Mouse (Mus musculus): ENCODE data around the gene Prkaca.
"Not testable (repeated sequence)": the region's sequence is repeated elsewhere in the genome, so short reads cannot be mapped to it uniquely, and the experiment has no call there.

The Prkaca gene

DNA sequence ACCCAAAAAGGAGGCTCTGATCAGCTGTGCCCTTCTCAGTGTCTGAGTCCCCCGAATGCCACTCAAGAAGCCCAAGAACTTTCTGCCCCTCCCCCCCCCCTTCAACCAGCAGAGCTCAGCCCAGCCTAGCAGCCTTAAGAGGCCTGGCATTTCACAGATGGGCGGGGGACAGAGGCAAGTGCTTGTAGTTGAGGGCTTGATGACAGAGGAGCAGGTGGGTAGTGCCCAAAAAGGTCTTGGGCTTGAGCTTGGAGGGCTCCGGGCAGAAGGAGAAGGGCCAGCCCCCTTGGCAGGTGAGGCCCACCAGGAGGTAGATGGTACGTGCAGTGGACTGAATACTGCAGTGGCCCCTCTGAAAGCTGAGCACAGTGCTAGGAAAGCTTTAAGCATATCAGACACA is 1.7 kb downstream of the Prkaca start:
- DNase-seq (ENCODE audit: low read depth, low spot score): no peak

DNA sequence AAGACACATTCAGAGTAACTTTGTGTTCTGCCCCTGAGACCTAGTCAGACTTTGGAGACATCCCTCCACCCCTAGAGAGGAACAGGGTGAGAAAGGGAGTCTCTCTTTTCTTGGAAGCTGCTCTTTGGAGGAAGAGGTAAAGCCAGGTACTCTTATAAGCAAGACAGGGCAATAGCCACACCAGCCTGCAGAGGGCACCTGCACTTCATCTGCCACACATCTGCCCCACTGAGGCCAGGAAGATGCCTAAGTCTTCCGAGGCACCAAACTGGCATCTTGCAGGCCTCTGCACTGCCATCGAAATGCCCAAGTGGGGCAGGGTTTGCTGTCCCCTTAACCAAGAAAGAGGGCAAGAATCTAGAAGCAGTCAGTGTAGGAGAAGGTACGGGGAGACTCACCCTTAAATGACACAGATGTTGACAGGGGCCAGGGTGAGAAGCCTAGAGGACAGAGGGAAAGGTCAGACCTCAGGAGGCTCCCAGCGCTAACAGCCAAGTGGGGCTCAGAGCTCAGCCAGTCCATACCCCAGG is 3.4 kb downstream of the Prkaca start:
- DNase-seq (ENCODE audit: low read depth, low spot score): no peak

- no peak for DNase-seq (ENCODE audit: low read depth, low spot score)
These were observed 4.1 kb downstream of the Prkaca start for GRCm38 (mm10) chr8:83976779-83977350.

DNA sequence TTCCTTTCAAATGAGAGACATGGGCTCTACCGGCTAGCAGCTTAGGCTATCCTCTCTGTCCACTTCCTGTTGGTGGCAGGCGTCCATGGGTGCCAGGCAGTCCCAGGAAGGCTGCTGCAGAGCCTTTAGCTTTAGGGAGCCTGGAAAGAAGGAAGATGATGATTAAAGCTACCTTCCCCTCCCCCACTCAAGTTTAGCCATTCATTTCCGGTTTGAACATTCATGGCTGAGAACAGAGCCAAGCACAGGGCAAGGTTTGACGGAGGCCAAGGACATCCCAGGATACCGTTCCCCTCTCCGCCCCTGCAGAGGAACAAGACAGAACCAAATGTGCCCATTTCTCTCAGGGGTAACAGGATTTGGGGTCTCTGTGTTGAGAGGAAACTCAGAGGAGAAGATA is 4.9 kb downstream of the Prkaca start:
- DNase-seq (ENCODE audit: low read depth, low spot score): no peak

GRCm38 (mm10) chr8:83978200-83978599 is 5.4 kb downstream of the Prkaca start:
- no peak for DNase-seq (ENCODE audit: low read depth, low spot score)

- no peak for DNase-seq (ENCODE audit: low read depth, low spot score)
These were observed 7.5 kb downstream of the Prkaca start for GRCm38 (mm10) chr8:83980250-83980649.

- no peak for DNase-seq (ENCODE audit: low read depth, low spot score)
These were observed 8.1 kb downstream of the Prkaca start for GRCm38 (mm10) chr8:83980845-83981244.

DNA sequence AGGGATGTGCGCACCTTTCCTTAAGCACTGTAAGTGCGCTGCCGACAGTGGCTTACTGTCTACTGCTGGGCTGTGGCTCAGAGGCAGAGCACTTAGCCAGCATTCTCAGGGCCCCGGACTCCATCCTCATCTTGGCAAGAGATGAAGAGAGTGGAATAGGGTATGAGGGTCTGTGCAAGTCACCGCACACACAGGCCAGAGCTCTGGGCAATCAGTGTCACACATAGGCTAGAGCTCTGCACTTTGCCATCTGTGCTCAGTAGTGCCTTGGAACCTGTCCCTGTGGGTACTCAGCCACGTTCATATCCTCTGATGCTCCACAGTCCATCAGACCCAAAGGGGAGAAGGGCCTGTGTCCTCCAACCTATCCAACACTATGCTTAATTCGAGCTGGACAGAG is 8.7 kb downstream of the Prkaca start:
- no peak for DNase-seq (ENCODE audit: low read depth, low spot score)

- no peak for DNase-seq (ENCODE audit: low read depth, low spot score)
These were observed 9.7 kb downstream of the Prkaca start for GRCm38 (mm10) chr8:83982449-83982848.

- not testable (repeated sequence) for DNase-seq (ENCODE audit: low read depth, low spot score)
These were observed 10.4 kb downstream of the Prkaca start for GRCm38 (mm10) chr8:83983222-83983621.

GRCm38 (mm10) chr8:83989243-83989642 is 16.4 kb downstream of the Prkaca start:
- no peak for DNase-seq (ENCODE audit: low read depth, low spot score)

DNA sequence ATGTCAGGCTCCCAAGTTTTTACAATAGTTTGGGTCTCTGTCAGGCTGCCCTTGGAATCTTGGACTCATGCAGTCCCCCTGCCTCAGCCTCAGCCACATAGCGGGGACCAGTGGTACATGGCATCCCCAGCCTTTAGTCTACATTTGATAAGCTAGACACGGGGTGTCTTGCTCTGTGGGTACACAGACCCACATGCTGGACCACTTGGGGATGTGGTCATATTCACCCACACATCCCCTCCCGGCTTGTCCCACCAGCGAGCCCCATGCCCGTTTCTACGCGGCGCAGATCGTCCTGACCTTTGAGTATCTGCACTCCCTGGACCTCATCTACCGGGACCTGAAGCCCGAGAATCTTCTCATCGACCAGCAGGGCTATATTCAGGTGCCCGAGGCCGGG is 17.4 kb downstream of the Prkaca start:
- DNase-seq (ENCODE audit: low read depth, low spot score): no peak

- no peak for DNase-seq (ENCODE audit: low read depth, low spot score)
These were observed 19.7 kb downstream of the Prkaca start for GRCm38 (mm10) chr8:83992488-83992887.

- DNase-seq (ENCODE audit: low read depth, low spot score): no peak
These were observed 21.2 kb downstream of the Prkaca start for GRCm38 (mm10) chr8:83994030-83994429.

- DNase-seq (ENCODE audit: low read depth, low spot score): no peak
These were observed 23.2 kb downstream of the Prkaca start for GRCm38 (mm10) chr8:83995973-83996372.

DNA sequence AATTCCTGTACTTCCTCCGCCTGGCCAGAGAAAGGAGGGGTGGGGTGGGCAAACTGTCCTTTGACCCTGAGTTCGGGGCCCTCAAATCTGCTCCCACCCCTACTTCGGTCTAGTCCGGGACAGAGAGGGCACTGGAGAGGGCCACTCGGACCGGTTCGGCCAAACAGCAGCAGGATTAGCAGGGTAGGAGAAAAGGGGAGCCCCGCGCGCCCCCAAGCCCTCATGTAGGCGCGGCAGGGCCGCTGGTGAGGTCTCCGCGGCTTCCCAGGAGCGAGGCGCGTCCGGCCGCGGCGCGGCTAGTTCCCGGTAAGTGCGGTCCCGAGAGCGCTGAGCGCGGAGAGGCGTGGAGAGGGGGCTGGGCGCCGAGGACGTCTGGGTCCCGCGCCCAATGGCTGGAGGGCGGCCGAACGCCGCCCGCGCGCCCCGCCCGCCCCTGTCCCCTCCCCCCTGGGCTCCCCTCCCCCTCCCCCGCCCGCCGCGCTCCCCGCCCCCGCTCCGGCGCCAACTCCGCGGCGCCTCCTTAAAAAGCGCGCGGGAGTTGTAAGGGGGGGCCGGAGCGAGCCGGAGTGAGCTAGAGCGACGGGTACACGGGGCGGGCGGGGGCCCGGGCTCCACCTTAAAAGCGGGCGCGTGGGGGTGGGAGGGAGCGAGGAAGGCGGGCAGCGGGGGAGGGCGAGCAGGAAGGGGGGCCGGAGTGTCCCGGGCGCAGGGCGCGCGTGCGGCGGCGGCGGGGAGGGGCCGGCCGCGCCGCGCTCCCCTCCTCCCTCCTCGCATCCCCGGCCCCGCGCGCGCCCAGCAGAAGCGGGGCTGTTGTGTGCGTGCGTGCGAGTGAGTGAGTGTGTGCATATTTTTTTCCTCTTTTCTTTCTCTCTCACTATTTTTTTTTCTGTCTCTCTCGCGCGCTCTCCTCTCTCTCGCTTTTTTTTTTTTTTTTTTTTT is 24.0 kb downstream of the Prkaca start:
- DNase-seq (ENCODE audit: low read depth, low spot score): peak; percentile 96

DNA sequence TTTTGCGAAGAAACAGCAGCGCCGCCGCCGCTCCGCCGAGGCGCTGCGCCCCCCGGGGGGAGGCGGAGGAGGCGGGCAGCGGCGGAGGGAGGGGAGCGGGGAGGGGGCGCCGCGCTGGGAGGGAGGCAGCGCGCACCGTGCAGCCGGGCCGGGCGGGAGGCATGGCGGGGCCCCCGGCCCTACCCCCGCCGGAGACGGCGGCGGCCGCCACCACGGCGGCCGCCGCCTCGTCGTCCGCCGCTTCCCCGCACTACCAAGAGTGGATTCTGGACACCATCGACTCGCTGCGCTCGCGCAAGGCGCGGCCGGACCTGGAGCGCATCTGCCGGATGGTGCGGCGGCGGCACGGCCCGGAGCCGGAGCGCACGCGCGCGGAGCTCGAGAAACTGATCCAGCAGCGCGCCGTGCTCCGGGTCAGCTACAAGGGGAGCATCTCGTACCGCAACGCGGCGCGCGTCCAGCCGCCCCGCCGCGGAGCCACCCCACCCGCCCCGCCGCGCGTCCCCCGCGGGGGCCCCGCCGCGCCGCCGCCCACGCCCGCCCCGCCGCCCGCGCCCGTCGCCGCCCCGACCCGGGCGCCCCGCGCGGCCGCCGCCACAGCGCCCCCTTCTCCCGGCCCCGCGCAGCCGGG is 24.8 kb downstream of the Prkaca start, which contains the start of gene Samd1:
Samd1 (plus strand) TSS at position 162 of the 631 bp plus-strand sequence.
- peak; percentile 73 for DNase-seq (ENCODE audit: low read depth, low spot score)

GRCm38 (mm10) chr8:83998231-83999056 is 25.7 kb downstream of the Prkaca start:
- peak; percentile 67 for DNase-seq (ENCODE audit: low read depth, low spot score)

GRCm38 (mm10) chr8:83999057-83999705 is 26.4 kb downstream of the Prkaca start:
- DNase-seq (ENCODE audit: low read depth, low spot score): no peak

DNA sequence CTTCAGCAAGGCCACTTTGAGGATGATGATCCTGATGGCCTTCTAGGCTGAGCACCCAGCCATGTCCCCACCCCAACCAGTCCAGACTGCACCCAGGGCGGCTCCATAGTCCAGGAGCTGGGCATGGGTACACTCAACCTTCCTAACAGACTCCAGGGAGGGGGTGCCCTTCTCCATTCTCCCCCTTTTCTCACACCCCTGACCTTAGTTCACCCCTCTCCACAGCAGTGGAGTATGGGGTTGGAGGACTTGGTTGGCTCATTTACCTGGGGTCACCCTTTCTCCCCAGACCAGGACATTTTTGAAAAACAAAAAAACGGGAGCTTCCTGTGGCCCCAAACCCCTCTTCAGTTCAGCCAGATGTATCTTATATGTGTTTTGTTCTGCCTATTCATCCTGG is 27.0 kb downstream of the Prkaca start:
- no peak for DNase-seq (ENCODE audit: low read depth, low spot score)

Measured in brain, adult 2 months (tissue).